Mouse (Mus musculus) heart, adult 2 months (tissue): ENCODE measurements around the gene Gm20219.

Experiments used
- CTCF ChIP-seq: fragments of 200-600 bp; IDR thresholded peaks from 2 replicates; pipeline ENCODE4 v1.8.1; 2022; ENCODE audit warnings: antibody characterized with exemption, mild to moderate bottlenecking, moderate library complexity
- EP300 ChIP-seq: fragments of 200-500 bp; IDR thresholded peaks from 2 replicates; pipeline ENCODE4 v1.6.1; 2011; ENCODE audit warnings: low read depth, low read length, control low read depth; ENCODE audit not compliant: insufficient read depth

GRCm38 (mm10) chr17:56566293-56566692, 12.1 kb upstream of the Gm20219 start:
- no peak for TF ChIP-seq EP300
- no peak for TF ChIP-seq CTCF
